Mouse (Mus musculus): Measurements from ENCODE around the gene Adal. TPM values are rescaled to one million over a fixed set of nuclear protein-coding genes. Genes with fewer than 3 reads are reported as not detected.
"Not testable (repeated sequence)": the region's sequence is repeated elsewhere in the genome, so short reads cannot be mapped to it uniquely, and the experiment has no call there.

Adal gene
- 25.7 and 33.3 TPM in 2 replicates for polyA plus RNA-seq (2016; fragmentation: Nextera tagmentation; extraction: Ambion mirVana)

GRCm38 (mm10) chr2:121140018-121140882 lies at the start of gene Adal, which contains the start of gene Lcmt2:
Adal (plus strand) TSS chr2:121140428.
Lcmt2 (minus strand) TSS chr2:121140653.
- Histone ChIP-seq H3K4me1 (peaks cover 33% of the 10 kb centered on the region), H3K27me3 (no peaks in the 10 kb centered on the region), H3K36me3 (replicated peaks) (peaks cover 23% of the 10 kb centered on the region), H3K9ac (peak within 1 kb of the TSS; percentile 80), H3K27ac (peak within 1 kb of the TSS; percentile 98), H3K4me2 (peak within 1 kb of the TSS; percentile 69), H3K4me3 (replicated peaks) (peak within 1 kb of the TSS; percentile 60), H3K9me3 (peaks cover 8% of the 10 kb centered on the region; the same call in 1 of the 2 replicates)
- under 1% methylated on average over 83 of the region's 87 CpGs for WGBS
- peak; percentile 93 for ATAC-seq (ENCODE audit: low FRiP score)

GRCm38 (mm10) chr2:121102051-121102450 lies 38.2 kb upstream of the Adal start:
- Histone ChIP-seq H3K4me3 (replicated peaks) (no peak overlapping the region), H3K36me3 (replicated peaks) (no peaks in the 10 kb centered on the region), H3K4me1 (no peaks in the 10 kb centered on the region), H3K27me3 (peaks cover 3% of the 10 kb centered on the region; the same call in 1 of the 2 replicates), H3K9ac (no peak overlapping the region), H3K9me3 (no peaks in the 10 kb centered on the region), H3K27ac (no peak overlapping the region), H3K4me2 (no peak overlapping the region)
- 24% methylated on average over 9 of the region's 9 CpGs for WGBS
- no peak for ATAC-seq (ENCODE audit: low FRiP score)

DNA sequence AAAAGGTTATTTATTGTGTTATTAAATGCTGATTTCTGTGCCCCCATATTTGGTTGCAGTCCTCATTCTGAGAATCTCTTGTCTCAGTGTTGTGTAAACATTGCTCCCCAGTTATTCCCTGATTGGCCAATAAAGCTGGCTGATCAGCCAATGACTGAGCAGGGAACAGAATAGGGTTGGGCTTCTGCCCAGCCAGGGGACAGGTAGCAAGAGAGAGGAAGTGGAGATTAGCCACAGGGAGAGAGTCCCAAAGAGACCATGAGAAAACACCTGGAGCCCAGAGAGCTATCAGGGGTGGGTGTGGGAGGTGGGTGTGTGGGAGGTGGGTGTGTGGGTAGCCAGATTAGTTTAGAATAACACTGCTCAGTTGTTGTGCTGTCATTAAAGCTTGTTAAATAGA lies 34.3 kb upstream of the Adal start:
- Histone ChIP-seq H3K4me1 (no peaks in the 10 kb centered on the region), H3K4me2 (no peak overlapping the region), H3K36me3 (replicated peaks) (no peaks in the 10 kb centered on the region), H3K9me3 (no peaks in the 10 kb centered on the region), H3K4me3 (replicated peaks) (no peak overlapping the region), H3K9ac (no peak overlapping the region), H3K27ac (no peak overlapping the region), H3K27me3 (peaks cover 3% of the 10 kb centered on the region; the same call in 1 of the 2 replicates)
- no peak for ATAC-seq (ENCODE audit: low FRiP score)

- ATAC-seq (ENCODE audit: low FRiP score): no peak
- Histone ChIP-seq H3K4me1 (no peaks in the 10 kb centered on the region), H3K4me3 (replicated peaks) (no peak within 1 kb of the TSS), H3K9ac (no peak within 1 kb of the TSS), H3K9me3 (no peaks in the 10 kb centered on the region), H3K27me3 (no peaks in the 10 kb centered on the region), H3K27ac (no peak within 1 kb of the TSS), H3K4me2 (no peak within 1 kb of the TSS), H3K36me3 (replicated peaks) (no peaks in the 10 kb centered on the region)
- 90% methylated on average over 4 of the region's 4 CpGs for WGBS
Observed at GRCm38 (mm10) chr2:121109695-121110094, 30.5 kb upstream of the Adal start, which contains the start of gene Tgm7. Tgm7 (minus strand) TSS chr2:121109795.

- no peak for ATAC-seq (ENCODE audit: low FRiP score)
- no peaks in the 10 kb centered on the region for H3K36me3 ChIP-seq (replicated peaks)
- no peak overlapping the region for H3K4me2 ChIP-seq
- no peak overlapping the region for H3K9ac ChIP-seq
- 80% methylated on average over 2 of the region's 2 CpGs for WGBS
- H3K4me1 ChIP-seq: no peaks in the 10 kb centered on the region
- no peak overlapping the region for H3K27ac ChIP-seq
- H3K9me3 ChIP-seq: no peaks in the 10 kb centered on the region
- no peaks in the 10 kb centered on the region for H3K27me3 ChIP-seq
- no peak overlapping the region for H3K4me3 ChIP-seq (replicated peaks)
Observed at GRCm38 (mm10) chr2:121115418-121115817, 24.8 kb upstream of the Adal start.

DNA sequence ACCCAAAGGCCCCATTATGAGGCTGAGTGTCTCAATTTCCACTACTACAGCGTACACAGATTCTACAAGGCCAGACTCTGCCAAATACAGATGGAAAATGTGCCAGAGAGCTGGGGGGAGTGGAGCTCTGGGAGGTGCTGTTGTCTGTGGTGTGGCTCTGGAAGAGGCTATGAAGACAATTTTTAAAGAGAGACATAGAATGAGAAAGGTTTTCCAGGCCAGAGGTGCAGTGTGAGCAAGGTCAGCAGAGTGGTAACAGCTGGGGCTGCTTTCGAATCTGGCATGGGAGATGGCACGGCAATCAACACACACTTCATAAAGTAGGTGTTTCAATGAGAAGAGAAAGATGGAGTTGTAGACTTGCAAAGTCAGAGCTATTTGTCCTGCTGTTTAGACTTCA lies 21.0 kb upstream of the Adal start:
- H3K27me3 ChIP-seq: no peaks in the 10 kb centered on the region
- no peaks in the 10 kb centered on the region for H3K4me1 ChIP-seq
- WGBS: 91% methylated on average over 3 of the region's 3 CpGs
- H3K36me3 ChIP-seq (replicated peaks): no peaks in the 10 kb centered on the region
- H3K4me3 ChIP-seq (replicated peaks): no peak overlapping the region
- no peak overlapping the region for H3K4me2 ChIP-seq
- H3K9ac ChIP-seq: no peak overlapping the region
- H3K27ac ChIP-seq: no peak overlapping the region
- no peaks in the 10 kb centered on the region for H3K9me3 ChIP-seq
- ATAC-seq (ENCODE audit: low FRiP score): no peak

- H3K4me2 ChIP-seq; H3K4me1 ChIP-seq; H3K36me3 ChIP-seq (replicated peaks); ATAC-seq (ENCODE audit: low FRiP score); H3K27ac ChIP-seq; H3K9ac ChIP-seq; H3K9me3 ChIP-seq; H3K4me3 ChIP-seq (replicated peaks); H3K27me3 ChIP-seq: not testable (repeated sequence)
- WGBS: 95% methylated on average over 5 of the region's 5 CpGs
Observed at GRCm38 (mm10) chr2:121126302-121126701, 13.9 kb upstream of the Adal start.

- 78% methylated on average over 1 of the region's 1 CpGs for WGBS
- H3K36me3 ChIP-seq (replicated peaks): no peaks in the 10 kb centered on the region
Observed at GRCm38 (mm10) chr2:121127536-121127935, 12.7 kb upstream of the Adal start.

DNA sequence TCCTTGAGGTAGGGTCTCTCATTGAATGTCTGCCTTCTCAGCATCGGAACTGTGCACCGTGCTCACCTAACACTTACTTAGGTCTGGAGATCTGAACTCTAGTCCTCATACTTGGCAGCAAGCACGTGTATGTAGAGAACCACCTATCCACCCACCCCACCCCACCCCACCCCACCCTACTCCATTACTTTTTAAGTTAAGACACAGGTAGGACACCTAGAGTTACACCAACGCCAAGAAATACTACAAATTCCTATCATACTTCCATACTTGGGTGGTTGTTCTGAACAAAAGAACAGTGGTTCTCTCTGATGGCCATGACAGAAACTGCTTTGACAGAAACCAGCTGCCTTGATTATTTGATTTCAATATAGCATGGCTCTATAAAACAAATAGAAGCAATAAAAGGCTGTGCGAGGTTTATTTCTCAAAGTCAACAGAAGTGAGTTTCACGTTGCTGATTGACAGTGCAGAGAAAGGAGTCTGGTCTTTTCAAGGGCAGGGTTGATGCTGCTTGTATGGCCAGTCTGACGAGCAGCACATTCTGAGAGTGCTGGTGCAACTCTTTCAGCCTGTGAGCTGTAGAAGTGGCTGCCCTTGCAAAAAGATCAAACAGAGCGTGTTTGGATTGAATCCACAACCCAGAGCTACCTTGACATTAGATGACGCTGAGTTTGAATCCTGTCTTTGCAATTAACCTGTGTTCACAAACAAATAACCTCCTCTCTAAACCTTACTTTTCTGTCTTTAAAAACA lies 11.2 kb upstream of the Adal start:
- Histone ChIP-seq H3K4me1 (no peaks in the 10 kb centered on the region), H3K36me3 (replicated peaks) (no peaks in the 10 kb centered on the region), H3K9me3 (no peaks in the 10 kb centered on the region), H3K4me3 (replicated peaks) (no peak overlapping the region), H3K4me2 (no peak overlapping the region), H3K9ac (no peak overlapping the region), H3K27me3 (no peaks in the 10 kb centered on the region), H3K27ac (no peak overlapping the region)
- no peak for ATAC-seq (ENCODE audit: low FRiP score)
- 73% methylated on average over 9 of the region's 9 CpGs for WGBS

More at GRCm38 (mm10) chr2:121127536-121127935, 12.7 kb upstream of the Adal start:
- Histone ChIP-seq H3K9ac (no peak overlapping the region), H3K4me2 (no peak overlapping the region), H3K4me3 (replicated peaks) (no peak overlapping the region), H3K27me3 (no peaks in the 10 kb centered on the region), H3K9me3 (no peaks in the 10 kb centered on the region), H3K27ac (no peak overlapping the region), H3K4me1 (no peaks in the 10 kb centered on the region)
- no peak for ATAC-seq (ENCODE audit: low FRiP score)

DNA sequence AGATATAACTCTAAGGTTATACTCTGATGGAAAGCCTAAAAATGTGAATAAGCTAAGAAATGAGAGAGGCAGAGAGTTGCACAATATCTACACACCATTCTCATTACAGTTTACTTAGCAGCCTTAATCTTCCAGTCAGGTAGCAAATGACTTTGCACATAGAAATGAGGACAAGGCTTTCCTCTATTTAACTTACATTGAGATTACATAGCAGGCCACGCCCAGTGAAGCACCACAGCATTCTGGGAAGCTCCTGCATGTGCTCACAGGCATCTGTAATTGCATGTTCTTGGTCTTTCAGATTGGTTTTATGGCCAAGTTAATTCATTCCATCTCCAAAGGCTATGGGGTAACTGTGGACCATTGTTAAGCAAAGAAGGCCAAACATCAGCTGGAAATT lies 7.4 kb upstream of the Adal start:
- no peak for ATAC-seq (ENCODE audit: low FRiP score)
- 0 out of 2 replicates have a peak, but pooled peaks cover 3% of the 10 kb centered on the region for H3K4me1 ChIP-seq
- WGBS: 71% methylated on average over 1 of the region's 1 CpGs
- no peaks in the 10 kb centered on the region for H3K27me3 ChIP-seq
- peaks cover 5% of the 10 kb centered on the region for H3K36me3 ChIP-seq (replicated peaks)
- H3K4me2 ChIP-seq: no peak overlapping the region
- no peak overlapping the region for H3K27ac ChIP-seq
- H3K9me3 ChIP-seq: no peaks in the 10 kb centered on the region
- no peak overlapping the region for H3K9ac ChIP-seq
- no peak overlapping the region for H3K4me3 ChIP-seq (replicated peaks)

- no peak for ATAC-seq (ENCODE audit: low FRiP score)
- WGBS: 96% methylated on average over 4 of the region's 4 CpGs
- Histone ChIP-seq H3K9me3 (peaks cover 8% of the 10 kb centered on the region; the same call in 1 of the 2 replicates), H3K4me3 (replicated peaks) (no peak overlapping the region), H3K4me1 (peaks cover 33% of the 10 kb centered on the region), H3K27me3 (no peaks in the 10 kb centered on the region), H3K9ac (no peak overlapping the region), H3K36me3 (replicated peaks) (peaks cover 23% of the 10 kb centered on the region), H3K4me2 (no peak overlapping the region), H3K27ac (no peak overlapping the region)
Observed at GRCm38 (mm10) chr2:121137371-121137770, 2.9 kb upstream of the Adal start.

DNA sequence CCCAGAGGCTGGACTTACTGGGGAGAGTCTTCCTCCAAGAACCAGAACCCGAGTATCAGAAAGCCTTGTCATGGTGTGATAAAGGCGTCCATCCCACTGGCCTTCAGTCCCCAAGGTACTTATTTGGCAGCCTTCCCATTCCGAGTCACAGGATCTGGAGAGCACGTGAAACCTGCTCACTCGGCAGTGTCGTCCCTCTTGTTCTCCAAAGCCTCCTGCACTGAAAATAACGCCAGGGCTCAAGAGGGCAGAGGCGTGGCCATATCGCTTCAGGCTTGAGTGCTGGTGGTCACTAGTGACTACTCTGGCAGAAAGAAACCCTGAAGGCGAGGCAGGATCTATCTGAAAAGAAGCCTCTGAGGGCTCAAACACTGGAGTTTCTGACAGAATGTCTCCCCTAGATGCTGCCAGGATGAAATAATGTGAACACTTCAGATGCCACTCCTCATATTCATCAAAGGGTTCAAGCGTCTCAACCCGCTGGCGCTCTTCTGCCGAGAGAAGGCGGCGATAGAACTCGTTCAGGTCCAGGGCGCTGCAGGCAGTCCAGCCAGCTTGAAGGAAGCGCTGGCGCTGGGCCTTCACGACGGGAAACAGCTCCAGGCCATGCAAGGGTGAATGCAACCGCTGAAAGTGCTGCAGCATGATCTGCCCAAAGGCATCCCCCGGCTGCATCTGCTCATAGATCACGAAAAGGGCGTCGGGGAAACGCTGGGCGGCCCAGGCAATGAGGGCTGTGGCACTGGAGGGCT lies 786 bp upstream of the Adal start:
- H3K4me2 ChIP-seq: peak overlapping the region; percentile 69
- peak overlapping the region; percentile 80 for H3K9ac ChIP-seq
- H3K9me3 ChIP-seq: peaks cover 8% of the 10 kb centered on the region; the same call in 1 of the 2 replicates
- no peaks in the 10 kb centered on the region for H3K27me3 ChIP-seq
- H3K36me3 ChIP-seq (replicated peaks): peaks cover 23% of the 10 kb centered on the region
- H3K4me1 ChIP-seq: peaks cover 33% of the 10 kb centered on the region
- ATAC-seq (ENCODE audit: low FRiP score): no peak
- H3K4me3 ChIP-seq (replicated peaks): peak overlapping the region; percentile 60
- 56% methylated on average over 29 of the region's 29 CpGs for WGBS
- peak overlapping the region; percentile 98 for H3K27ac ChIP-seq
